Mouse (Mus musculus) gastrocnemius, postnatal 4 days (tissue): ENCODE results near the gene Itk. TPM values are rescaled to one million over a fixed set of nuclear protein-coding genes. Genes with fewer than 3 reads are reported as not detected.

Experiments used
- DNase-seq, 2 experiments: peaks; one replicate each; pipeline ENCODE4 v3.0.0; 2021 to 2022; ENCODE audit warnings: low spot score in 2 of 2, mixed read lengths in 2 of 2
- total RNA-seq, 2 experiments: library from RNA; stranded (reverse); gene quantifications; 2 replicates each; pipeline ENCODE4 v1.2.3; 2021

The Itk gene
- total RNA-seq, 2 experiments from 2014 or later: 0.22 to 0.23 TPM

DNA sequence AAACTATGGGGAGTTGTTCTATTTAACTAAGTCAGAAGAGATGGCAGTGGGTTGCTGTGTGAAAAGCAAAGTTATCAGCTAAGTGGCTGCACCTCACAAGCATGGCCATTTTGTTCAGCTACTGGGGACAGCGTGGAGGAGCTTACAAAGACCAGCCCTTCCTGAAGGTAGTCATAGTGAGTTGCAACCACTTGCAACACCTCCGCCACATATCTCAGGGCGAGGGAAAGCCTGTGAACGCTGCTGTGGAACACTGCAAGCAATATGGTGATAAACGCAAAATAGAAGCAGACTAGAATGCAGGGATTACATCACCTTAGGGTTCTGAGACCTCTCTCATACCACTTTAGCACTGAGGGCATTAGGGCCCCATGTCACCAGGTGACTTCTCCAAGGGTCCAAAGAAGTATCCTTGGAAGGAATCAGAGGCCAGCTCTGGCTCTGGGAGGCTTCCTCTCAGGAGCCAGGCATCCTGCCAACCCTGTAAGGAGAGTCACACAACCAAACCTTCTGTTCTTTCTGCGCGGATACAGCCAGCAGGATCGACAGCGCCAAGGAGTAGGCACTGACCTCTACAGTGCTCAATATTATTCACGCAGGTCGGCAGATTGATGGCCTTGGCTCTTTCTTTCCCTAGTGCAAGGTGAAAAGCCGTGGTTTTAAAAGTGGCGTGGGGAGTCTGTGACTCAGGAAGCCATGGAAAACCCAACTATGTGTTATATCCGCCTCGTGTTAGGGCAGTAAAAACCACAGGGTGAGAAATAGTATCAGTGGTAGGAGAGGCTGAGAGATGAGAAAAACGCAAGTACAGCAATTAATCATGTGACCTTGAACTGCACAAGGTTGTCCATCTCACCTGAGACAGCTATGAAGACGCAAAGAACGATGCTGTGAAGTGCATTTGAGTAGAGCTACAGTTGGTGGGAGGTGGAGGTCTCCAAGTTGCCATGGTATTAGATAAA is 27.0 kb downstream of the Itk start:
- DNase-seq: no peak

DNA sequence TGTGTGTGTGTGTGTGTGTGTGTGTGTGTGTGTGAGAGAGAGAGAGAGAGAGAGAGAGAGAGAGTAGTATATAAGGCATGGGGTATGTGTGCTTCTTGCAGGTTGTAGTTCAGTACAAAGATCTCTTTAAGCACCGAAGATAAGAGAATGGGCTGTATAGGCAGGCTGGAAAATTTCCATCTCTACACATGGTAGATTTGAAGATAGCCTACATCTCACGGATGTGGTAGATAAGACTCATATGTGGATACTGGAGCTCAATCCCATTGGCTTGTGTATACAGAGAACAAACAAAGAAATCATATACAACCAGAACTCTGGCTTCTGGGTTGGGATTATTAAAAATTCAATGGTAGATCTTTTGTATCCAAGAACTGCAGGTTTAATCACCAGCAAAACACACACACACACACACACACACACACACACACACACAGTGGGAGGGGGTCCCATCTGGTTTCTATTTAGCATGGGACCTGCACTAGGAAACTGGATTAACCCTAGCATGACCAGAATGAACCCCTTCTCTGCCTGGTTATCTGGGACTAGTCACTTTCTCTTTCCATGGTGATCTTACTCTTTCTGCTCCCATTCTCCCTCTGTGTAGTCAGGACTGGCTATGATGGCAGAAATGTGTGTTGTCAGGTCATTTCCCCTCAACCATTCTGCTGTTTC is 28.2 kb downstream of the Itk start:
- no peak for DNase-seq

GRCm38 (mm10) chr11:46358369-46358768 is 30.9 kb downstream of the Itk start:
- no peak for DNase-seq

- no peak for DNase-seq
Measured at GRCm38 (mm10) chr11:46349681-46350410, 39.5 kb downstream of the Itk start.

- DNase-seq: no peak
Measured at GRCm38 (mm10) chr11:46348416-46348815, 40.9 kb downstream of the Itk start.

- no peak for DNase-seq
Measured at GRCm38 (mm10) chr11:46347756-46348155, 41.6 kb downstream of the Itk start.

- no peak for DNase-seq
Measured at GRCm38 (mm10) chr11:46343886-46344546, 45.3 kb downstream of the Itk start.

DNA sequence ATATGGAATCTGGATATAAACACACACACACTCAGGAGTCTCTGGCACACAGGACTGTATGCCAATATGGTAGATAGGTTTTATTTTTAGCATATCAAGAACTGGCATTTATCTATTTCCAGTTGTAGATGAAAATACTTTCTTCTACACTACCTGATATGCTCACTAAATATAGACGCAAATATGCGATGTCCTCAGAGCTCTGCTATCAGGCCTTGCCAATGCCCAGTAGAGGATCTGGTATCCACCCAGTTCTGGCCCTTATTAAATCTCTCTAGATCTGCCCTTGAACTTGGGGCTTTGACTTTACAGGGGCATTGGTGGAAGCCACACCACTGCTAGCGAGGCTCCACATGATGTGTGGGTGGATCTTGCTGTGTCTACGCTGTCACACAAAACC is 47.4 kb downstream of the Itk start:
- DNase-seq: no peak

GRCm38 (mm10) chr11:46336020-46336419 is 53.3 kb downstream of the Itk start:
- DNase-seq: no peak

GRCm38 (mm10) chr11:46332217-46332616 is 57.1 kb downstream of the Itk start:
- no peak for DNase-seq

GRCm38 (mm10) chr11:46326271-46327015 is 62.9 kb downstream of the Itk start:
- no peak for DNase-seq

DNA sequence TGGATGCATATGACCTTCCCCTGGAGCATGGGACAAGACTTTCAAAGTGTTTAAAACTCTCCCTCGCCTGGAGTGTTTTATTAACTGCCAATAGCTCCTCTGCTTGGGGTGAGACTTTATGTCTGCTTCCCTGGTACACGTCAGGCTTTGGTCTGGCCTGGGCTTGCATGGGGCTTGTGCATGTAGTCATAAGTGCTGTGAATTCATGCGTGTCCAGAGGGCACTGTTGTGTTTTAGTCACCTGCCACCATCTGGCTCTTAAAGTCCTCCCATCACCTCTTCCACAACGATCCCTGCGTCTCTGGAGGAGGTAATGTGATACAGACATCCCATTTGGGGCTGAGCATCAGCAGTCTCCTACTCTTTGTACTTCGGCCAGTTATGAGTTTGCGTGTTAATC is 67.8 kb downstream of the Itk start:
- no peak for DNase-seq

DNA sequence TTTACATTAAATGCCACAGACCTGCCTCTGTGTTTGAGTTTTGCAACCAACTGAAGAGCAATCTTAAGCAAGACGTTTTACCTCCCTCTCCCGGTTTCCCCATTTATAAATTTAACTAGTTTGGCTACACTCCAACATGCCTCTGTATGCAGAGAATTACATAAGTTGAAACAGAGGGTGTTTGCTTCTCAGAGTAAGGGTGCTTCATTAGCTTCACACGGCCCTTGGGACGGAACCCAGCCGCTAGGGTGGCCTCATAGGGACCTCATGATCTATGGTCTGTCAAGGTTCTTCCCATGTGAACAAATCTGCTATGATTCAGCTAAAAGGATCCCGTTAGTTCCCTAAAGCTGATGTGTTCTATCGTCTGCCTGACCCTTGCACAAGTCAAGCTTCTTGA is 74.8 kb downstream of the Itk start:
- no peak for DNase-seq

DNA sequence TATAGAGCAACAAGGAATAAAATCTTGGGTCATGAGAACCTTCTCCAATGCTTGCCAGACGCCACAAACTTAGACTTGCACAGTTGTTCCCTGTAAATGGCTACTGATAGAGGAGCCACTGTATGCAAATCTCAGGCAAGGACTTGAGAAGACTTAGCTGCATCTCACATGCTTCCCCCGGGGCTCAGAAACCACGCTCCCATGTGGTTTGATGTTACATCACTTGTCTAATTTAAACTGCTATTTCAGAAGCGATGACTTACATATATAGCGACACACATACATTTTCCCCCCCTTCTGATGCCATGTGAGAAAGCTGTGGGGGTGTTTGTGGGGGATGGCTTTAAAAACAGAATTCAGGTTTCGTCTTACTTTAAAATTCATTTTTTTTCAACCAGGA is 75.5 kb downstream of the Itk start:
- no peak for DNase-seq

DNA sequence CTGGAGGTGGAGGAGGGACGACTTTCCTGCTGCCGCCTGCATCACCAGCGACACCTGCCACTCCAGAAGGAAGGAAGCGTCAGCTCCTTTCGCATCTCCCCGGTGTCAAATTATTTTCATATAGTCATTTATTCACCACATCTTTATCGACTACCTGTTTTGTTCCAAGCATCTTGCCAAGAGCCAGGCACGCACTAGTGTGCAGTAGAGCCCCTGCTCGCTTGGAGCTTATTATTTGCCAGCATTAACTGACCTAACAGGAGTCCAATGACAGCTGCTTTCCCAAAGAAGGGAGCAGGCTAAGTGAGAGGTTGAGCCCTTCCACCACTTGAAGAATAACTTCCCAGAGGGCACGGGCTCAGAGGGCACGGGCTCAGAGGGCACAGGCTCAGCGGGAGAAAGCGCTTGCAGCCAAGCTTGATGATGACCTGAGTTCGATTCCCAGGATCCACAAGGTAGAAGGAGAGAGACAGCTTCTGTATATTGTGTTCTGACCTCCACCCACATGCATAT is 76.7 kb downstream of the Itk start, which contains the start of gene Cyfip2:
Gene Cyfip2 (minus strand): TSS at position 337 of the 513 bp plus-strand sequence.
- DNase-seq: no peak

- peak; percentile 24 to 26 for DNase-seq
Measured at GRCm38 (mm10) chr11:46311703-46312522, 77.4 kb downstream of the Itk start.

- DNase-seq: no peak
Measured at GRCm38 (mm10) chr11:46311181-46311702, 78.1 kb downstream of the Itk start.

GRCm38 (mm10) chr11:46310647-46311063 is 78.7 kb downstream of the Itk start:
- DNase-seq: no peak
